Mouse (Mus musculus) liver, postnatal 0 days (tissue): ENCODE data around the gene Lrrn4. TPM values are rescaled to one million over a fixed set of nuclear protein-coding genes. Genes with fewer than 3 reads are reported as not detected.

Experiments used
- ATAC-seq: fragments of 200-750 bp; cut with Nextera tagmentation; 2 replicates; pipeline ENCODE4 v1.8.0; 2017; ENCODE audit warnings: mild to moderate bottlenecking, moderate library complexity
- DNase-seq: peaks from one replicate; pipeline ENCODE4 v3.0.0-alpha.2; 2016
- H3K27ac ChIP-seq: fragments of 300-500 bp; sonication (generic); 2 replicates; pipeline ENCODE4 v1.5.1; 2014; ENCODE audit warnings: antibody characterized with exemption, moderate library complexity, mild to moderate bottlenecking, low read depth
- H3K27me3 ChIP-seq: fragments of 300-500 bp; sonication (generic); 2 replicates; pipeline ENCODE4 v1.6.1; 2014; ENCODE audit warnings: low read length, control low read depth, mixed read lengths; ENCODE audit not compliant: insufficient read depth
- H3K36me3 ChIP-seq: fragments of 300-500 bp; sonication (generic); replicated peaks from 2 replicates; pipeline ENCODE4 v1.6.1; 2014; ENCODE audit warnings: mild to moderate bottlenecking, control low read depth, low read length, moderate library complexity, mixed read lengths; ENCODE audit not compliant: insufficient read depth
- H3K4me1 ChIP-seq: fragments of 300-500 bp; sonication (generic); 2 replicates; pipeline ENCODE4 v1.6.1; 2014; ENCODE audit warnings: antibody characterized with exemption, mild to moderate bottlenecking, control low read depth; ENCODE audit not compliant: insufficient read depth
- H3K4me2 ChIP-seq: fragments of 300-500 bp; sonication (generic); 2 replicates; pipeline ENCODE4 v1.6.1; 2014; ENCODE audit warnings: low read depth, mild to moderate bottlenecking, low read length, moderate library complexity, mixed read lengths
- H3K4me3 ChIP-seq: fragments of 300-500 bp; sonication (generic); 2 replicates; pipeline ENCODE4 v1.5.1; 2014; ENCODE audit warnings: low read depth, low read length
- H3K9ac ChIP-seq: fragments of 300-500 bp; sonication (generic); replicated peaks from 2 replicates; pipeline ENCODE4 v1.6.1; 2014; ENCODE audit warnings: mild to moderate bottlenecking, moderate library complexity
- H3K9me3 ChIP-seq: fragments of 300-500 bp; sonication (generic); 2 replicates; pipeline ENCODE4 v1.6.1; 2016; ENCODE audit warnings: mild to moderate bottlenecking, control low read depth, low read length, mixed read lengths
- CTCF ChIP-seq: sonication (generic); IDR thresholded peaks from 2 replicates; pipeline ENCODE4 v1.5.1; 2016; ENCODE audit warnings: antibody characterized with exemption, low read depth
- EP300 ChIP-seq: IDR thresholded peaks from 2 replicates; pipeline ENCODE4 v1.6.1; 2016; ENCODE audit warnings: antibody characterized with exemption, low read depth, mild to moderate bottlenecking
- WGBS: fragments of 180-500 bp; shearing (Covaris S2); extraction: QIAGEN DNeasy Blood & Tissue Kit; methylation state at CpG from one replicate; pipeline ENCODE4 v1.1.7; 2014; ENCODE audit not compliant: insufficient replicate concordance; 5-methylcytosine and 5-hydroxymethylcytosine counted together
- polyA plus RNA-seq: library from polyadenylated mRNA; unstranded; fragments of >200 nt; fragmentation: Nextera tagmentation; extraction: Ambion mirVana; gene quantifications from 2 replicates; pipeline ENCODE4 v1.2.1, GENCODE M21; 2015

Lrrn4 gene
- polyA plus RNA-seq, 1 experiment from 2014 or later = 1.2 TPM

- 52% methylated on average over 10 of the region's 10 CpGs for WGBS
- Histone ChIP-seq H3K4me1 (no peaks in the 10 kb centered on the region; the same call in 1 of the 2 replicates), H3K36me3 (no peaks in the 10 kb centered on the region), H3K4me3 (no peak overlapping the region), H3K9me3 (no peaks in the 10 kb centered on the region), H3K27me3 (peaks cover 15% of the 10 kb centered on the region), H3K27ac (no peak overlapping the region), H3K4me2 (0 out of 2 replicates have a peak overlapping the region, but pooled peaks have one; percentile 13), H3K9ac (no peak overlapping the region)
- TF ChIP-seq EP300 = no peak
- TF ChIP-seq CTCF = no peak
- DNase-seq (peak; percentile 29), ATAC-seq (peak; percentile 45; the same call in 1 of the 2 replicates)
These were observed 6.9 kb downstream of the Lrrn4 start for GRCm38 (mm10) chr2:132873657-132874326.

DNA sequence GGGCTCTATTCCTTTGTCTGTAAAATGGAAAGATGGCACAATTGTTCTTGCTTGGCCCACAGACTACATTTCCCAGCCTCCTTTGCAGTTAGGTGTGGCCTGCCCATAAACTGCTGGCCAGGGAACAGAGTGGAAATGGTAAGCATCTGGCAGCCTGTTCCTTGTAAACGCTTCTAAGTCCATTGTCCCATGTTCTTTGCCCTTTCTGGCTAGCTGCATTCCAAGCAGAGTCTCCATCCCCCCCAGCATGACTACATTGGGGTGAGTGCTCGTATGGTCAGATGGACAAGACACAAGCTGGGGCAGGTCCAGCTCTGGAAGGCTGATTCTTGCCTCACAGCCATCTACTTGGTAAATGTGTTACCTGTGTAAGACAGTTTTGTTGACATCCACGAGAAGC lies 9.0 kb downstream of the Lrrn4 start:
- no peak for ATAC-seq
- 63% methylated on average over 3 of the region's 3 CpGs for WGBS
- Histone ChIP-seq H3K27ac (no peak overlapping the region), H3K27me3 (no peaks in the 10 kb centered on the region), H3K36me3 (no peaks in the 10 kb centered on the region), H3K9ac (no peak overlapping the region), H3K4me2 (no peak overlapping the region), H3K4me1 (no peaks in the 10 kb centered on the region; the same call in 1 of the 2 replicates), H3K4me3 (no peak overlapping the region), H3K9me3 (no peaks in the 10 kb centered on the region)
- no peak for TF ChIP-seq CTCF
- no peak for TF ChIP-seq EP300
- no peak for DNase-seq

- WGBS = 84% methylated on average over 4 of the region's 4 CpGs
- no peak for ATAC-seq
- no peak overlapping the region for H3K4me3 ChIP-seq
- H3K27ac ChIP-seq = no peak overlapping the region
- TF ChIP-seq CTCF (no peak), EP300 (no peak)
- H3K27me3 ChIP-seq = no peaks in the 10 kb centered on the region
- no peak for DNase-seq
- no peaks in the 10 kb centered on the region for H3K9me3 ChIP-seq
- H3K4me1 ChIP-seq = no peaks in the 10 kb centered on the region; the same call in 1 of the 2 replicates
- H3K36me3 ChIP-seq = peaks cover 10% of the 10 kb centered on the region
- no peak overlapping the region for H3K9ac ChIP-seq
- no peak overlapping the region for H3K4me2 ChIP-seq
These were observed 10.4 kb downstream of the Lrrn4 start for GRCm38 (mm10) chr2:132870286-132870685.

DNA sequence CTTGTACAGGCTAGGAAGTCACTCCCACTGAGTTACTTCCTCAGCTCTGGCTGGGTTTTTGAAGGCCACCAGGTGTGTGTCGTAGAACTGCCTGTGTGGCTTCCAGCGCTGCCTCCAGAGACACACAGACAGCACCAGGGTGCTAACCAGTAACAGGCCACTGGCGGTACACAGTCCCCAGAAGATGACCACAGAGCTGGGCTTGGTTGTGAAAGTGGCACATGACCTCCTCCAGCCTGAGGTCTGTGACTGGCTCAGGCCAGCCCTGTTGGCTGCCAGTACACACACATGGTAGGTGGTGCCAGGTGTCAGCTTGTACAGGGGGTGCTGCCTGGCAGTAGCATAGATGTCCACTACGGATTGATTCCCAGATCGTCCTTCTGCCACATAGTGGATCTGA lies 11.0 kb downstream of the Lrrn4 start:
- Histone ChIP-seq H3K4me1 (no peaks in the 10 kb centered on the region; the same call in 1 of the 2 replicates), H3K9me3 (no peaks in the 10 kb centered on the region), H3K27me3 (no peaks in the 10 kb centered on the region), H3K27ac (no peak overlapping the region), H3K36me3 (peaks cover 12% of the 10 kb centered on the region), H3K9ac (no peak overlapping the region), H3K4me3 (no peak overlapping the region), H3K4me2 (no peak overlapping the region)
- ATAC-seq = peak; percentile 62
- no peak for TF ChIP-seq CTCF
- 77% methylated on average over 5 of the region's 5 CpGs for WGBS
- DNase-seq = no peak

DNA sequence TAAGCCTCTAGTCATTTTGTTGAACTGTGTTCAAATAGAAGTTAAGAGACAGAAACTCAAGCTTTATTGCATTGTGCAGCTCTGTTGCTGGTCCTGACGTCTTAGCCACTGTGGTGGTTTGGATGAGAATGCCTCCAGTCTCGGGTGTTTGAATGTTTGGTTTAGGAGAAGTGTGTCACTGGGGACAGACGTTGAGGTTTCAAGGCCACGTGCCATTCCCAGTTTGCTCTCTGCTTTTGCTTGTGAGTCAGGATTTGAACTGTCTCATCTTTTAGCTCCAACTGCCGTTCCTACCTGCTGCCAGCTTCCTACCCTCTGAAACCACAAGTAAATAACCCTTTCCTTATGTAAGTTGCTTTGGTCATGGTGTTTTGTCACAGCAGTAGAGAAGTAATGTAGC lies 13.2 kb downstream of the Lrrn4 start:
- WGBS = 50% methylated on average over 5 of the region's 5 CpGs
- DNase-seq = no peak
- Histone ChIP-seq H3K27ac (no peak overlapping the region), H3K9me3 (no peaks in the 10 kb centered on the region), H3K4me3 (no peak overlapping the region), H3K27me3 (no peaks in the 10 kb centered on the region), H3K9ac (no peak overlapping the region), H3K4me2 (no peak overlapping the region), H3K36me3 (peaks cover 21% of the 10 kb centered on the region), H3K4me1 (no peaks in the 10 kb centered on the region)
- ATAC-seq = no peak
- no peak for TF ChIP-seq EP300
- no peak for TF ChIP-seq CTCF

DNA sequence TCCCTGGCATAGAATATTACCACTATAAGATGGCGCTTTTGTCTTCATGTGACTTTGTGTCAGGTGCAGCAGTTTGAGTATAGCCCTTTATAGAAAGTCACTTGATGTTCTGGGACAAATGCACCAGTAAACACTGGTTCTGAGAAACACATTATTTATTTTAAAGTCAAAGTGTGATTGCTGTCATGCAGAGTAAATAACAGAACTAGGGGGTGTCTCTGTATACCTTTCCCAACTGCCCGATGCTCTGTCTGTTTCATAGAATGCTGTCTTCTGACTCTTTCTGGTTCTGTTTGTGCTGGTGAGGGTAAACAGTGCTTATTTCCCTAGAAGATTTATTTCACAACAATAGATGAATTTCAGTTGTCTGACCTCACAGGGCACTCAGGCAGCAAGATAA lies 17.4 kb downstream of the Lrrn4 start:
- Histone ChIP-seq H3K4me2 (no peak overlapping the region), H3K9me3 (no peaks in the 10 kb centered on the region), H3K9ac (no peak overlapping the region), H3K27me3 (no peaks in the 10 kb centered on the region), H3K4me1 (no peaks in the 10 kb centered on the region), H3K4me3 (no peak overlapping the region), H3K27ac (no peak overlapping the region; the same call in 1 of the 2 replicates), H3K36me3 (peaks cover 24% of the 10 kb centered on the region)
- peak; percentile 91 for ATAC-seq
- 75% methylated on average over 2 of the region's 2 CpGs for WGBS
- TF ChIP-seq CTCF = no peak
- TF ChIP-seq EP300 = peak; percentile 83
- no peak for DNase-seq
